Mouse (Mus musculus) erythroblast, embryonic 14.5 days (primary cell): Measurements from ENCODE around the gene Pla1a.

Source experiments
- GATA1 ChIP-seq: IDR thresholded peaks from 2 replicates; pipeline ENCODE4 v1.6.1; 2012; ENCODE audit warnings: low read length, inconsistent platforms, mixed read lengths
- TAL1 ChIP-seq: IDR thresholded peaks from 3 replicates; pipeline ENCODE4 v1.6.1; 2012; ENCODE audit warnings: low read length, inconsistent platforms, mixed read lengths

DNA sequence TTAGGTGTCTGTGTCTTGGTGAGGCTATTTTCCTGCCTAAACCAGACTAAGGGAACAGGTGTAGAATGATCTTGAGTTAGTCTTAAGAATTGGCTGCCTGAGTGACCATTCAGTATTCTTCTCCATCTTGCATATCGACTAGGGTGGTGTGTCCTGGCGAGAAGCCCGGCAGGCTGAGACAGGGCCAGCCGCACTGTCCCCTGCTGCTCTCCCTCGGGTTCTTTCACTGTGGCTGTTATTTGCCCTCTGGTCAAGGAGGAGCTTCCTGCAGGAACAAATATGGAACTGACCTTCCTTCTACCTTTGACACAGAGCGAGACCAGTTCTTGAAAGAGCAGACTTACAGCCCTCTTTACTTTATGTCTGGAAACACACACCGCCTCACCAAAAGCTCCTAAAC is 80.9 kb downstream of the Pla1a start:
- TF ChIP-seq GATA1 (no peak), TAL1 (no peak)
